Mouse (Mus musculus) heart, adult 11 months (tissue): ENCODE measurements around the gene Uqcc1.
"Not testable (repeated sequence)": the region's sequence is repeated elsewhere in the genome, so short reads cannot be mapped to it uniquely, and the experiment has no call there.

Experiments used
- DNase-seq: peaks from one replicate; pipeline ENCODE4 v3.0.0; 2022

Gene Uqcc1

DNA sequence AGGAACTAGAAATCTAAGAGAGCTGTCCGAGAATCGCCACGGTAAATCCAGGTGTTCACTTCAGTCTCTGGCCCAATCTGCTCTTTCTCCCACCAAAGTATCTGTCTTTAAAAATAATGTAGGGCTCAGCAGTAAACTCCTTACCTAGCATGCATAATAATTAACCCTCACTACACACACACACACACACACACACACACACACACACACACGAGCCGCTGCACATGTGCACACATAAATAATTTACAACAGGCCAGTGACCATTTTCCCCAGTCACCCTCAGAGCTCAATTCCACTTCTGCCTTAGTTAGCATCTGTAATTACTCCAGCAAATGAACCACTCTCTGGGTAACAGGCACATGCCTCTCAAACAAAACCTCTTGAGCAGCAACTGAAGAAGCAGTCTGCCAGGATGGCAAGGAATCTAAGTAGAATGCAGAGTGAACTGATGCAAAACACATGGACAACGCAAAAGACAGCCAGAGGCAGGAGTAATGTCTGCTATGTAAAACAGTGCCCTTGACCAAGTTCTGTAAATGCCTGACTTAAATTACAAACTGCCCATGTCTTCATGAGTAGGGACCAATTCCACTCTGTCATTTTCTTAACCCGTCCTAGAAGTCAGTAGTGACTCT, 1.3 kb downstream of the Uqcc1 start:
- DNase-seq = no peak

DNA sequence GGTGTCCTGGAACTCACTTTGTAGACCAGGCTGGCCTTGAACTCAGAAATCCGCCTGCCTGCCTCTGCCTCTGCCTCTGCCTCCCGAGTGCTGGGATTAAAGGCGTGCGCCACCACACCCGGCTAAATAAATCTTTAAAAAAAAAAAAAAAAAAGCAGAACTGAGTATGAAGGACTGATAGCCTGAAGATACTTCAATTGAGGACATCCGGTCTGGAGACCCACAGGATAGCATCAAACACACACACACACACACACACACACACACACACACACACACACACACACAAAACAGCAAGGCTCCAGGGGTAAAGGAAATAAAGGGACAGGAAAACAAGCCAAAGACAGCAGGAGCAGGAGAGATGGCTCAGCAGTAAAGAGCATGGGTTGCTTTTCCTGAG, 4.9 kb downstream of the Uqcc1 start:
- not testable (repeated sequence) for DNase-seq

DNA sequence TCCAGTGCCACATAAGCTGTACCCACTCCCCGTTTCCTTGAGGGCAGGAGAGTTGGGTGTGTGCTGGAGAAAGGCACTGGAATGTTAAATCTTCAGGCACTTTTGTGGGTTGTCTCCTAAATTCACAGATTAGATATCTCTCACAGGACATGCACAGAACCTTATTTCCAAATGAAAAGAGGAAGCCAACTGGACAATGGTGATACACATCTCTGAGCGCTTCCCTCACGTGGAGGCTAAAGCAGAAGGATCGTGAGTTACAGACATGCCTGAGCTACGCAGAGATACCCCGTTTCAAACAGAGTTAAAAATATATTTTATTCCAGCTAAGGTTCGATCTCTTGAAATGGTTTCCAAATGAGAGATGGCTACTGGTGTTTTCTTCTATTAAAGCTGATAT, 7.0 kb downstream of the Uqcc1 start:
- no peak for DNase-seq

DNA sequence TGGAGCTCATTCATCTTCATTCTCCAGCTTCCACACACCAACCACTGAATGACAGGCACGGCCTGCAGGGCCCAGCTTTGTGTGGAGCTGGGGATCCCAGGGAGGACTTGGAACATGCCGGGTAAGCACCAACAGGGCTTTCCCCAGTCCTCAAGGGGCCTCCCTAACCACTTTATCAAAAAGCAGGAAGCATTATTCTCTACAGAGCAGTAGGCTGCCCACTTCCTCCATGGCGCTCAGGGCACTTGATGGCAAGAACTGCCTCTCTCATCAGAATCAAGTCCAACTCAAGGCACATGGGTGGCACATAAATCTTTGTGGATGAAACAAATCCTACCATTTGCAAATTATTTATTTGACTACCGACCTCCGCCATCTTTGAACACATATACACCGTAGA, 15.4 kb downstream of the Uqcc1 start:
- DNase-seq = no peak

DNA sequence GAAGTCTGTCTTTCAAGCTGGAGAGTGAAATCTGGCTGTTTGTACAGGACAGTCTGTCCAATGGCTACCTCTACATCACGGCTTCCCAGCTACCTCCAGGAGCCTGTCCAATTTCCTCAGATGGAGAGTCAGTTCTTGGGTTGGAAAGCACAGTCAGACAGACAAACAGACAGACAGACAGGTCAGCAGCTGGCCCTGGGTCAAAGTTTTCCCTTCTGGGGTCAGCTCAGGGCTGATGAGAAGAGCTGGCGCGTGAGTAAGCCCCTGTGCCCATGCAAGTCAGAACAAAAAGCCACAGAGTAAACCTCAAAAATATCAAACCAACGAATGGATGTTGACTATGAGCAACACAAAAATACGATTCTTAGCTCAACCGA, 26.5 kb downstream of the Uqcc1 start:
- no peak for DNase-seq

DNA sequence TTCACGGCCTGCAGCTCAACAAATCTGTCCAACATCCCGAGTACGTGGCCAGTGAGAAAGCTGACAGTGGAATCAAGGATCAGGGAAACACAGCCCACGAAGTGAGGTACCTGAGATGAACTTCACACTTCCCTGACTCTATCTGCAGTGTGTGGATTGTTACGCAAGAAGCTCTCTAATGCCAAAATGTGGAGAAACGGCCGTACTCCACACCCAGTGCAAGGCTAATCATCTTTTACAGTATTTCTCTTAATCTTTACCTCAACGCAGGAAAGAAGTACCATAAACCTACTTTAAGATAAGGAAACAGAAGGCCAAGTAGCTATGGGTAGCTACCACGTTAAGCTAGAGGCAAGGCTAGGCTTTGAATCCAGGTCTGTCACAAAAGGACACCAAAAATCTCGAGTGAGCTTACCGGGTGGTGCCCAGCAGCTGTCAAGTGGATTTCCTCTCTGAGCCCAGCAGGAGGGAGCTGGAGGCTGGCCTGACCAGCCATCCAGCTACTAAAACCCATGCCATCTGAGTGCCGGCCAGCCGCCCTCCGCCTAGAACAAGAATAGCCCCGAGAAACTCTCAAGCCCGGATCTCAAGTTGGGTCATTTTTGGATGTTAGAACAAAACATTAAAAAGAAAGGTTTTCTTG, 27.0 kb downstream of the Uqcc1 start:
- DNase-seq = peak; percentile 91

DNA sequence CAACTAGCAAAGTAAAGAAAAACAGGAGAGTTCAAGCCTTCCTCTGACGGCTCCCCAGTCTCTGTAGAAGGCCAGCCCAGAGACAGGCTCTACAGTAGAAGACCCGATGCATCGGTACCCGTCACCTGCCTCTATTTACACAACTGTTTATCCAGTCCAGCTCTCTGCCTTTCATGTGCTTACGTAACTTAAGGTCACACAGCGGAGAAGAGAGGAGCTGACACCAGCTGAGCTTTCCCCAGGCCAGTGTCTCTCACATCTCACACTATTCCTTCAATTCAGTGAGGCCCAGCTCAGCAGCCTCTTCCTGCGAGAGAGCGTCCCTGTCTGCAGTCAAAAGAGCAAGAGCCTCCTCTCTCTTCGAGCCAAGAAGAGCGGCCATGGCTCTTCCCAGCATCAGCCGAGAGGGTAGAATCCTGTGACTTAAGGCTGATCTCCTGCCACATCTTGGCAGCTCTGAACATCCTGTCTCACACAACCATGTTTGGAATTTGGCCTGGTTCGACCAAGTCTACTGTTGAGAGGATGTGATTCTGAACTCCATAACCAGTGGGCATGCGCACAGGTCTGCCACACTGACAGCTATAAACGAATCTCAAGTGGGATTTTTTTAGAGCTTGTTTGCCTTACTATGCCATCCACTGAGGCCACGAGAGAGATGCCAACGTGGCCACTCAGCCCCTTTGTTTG, 34.9 kb downstream of the Uqcc1 start:
- DNase-seq = no peak

DNA sequence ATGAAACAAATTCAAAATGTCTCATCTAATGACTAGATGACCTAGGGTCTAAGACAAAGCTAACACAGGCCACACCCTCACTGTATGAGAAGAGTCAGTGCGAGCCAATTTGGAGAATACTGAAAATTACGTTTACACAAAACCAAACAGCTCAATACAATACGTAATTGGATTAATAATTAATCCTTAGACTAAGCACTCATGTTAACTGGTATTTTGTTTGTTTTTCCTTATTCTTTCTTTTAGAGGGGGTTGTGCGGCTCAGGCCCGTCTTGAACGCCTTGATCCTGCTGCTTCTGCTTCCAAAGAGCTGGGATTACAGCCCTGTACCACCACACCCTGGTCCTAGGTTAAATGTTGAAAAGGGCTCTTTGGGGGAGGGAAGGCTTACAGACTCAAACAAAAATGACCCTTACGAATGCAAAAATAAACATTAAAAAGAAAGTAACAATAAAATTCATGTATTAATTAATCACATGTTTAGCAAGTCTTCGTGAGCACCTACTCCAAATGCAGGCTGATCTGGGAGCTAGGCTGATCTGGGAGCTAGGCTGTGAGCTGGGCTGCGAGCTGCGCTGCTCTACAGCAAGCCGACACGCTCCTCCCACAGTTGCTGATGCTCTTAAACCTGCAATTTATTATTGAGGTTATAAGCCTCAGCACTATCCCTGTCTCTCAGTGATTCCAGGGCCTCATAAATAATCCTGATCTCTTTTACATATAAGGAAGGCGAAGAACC, 35.6 kb downstream of the Uqcc1 start:
- DNase-seq = no peak

DNA sequence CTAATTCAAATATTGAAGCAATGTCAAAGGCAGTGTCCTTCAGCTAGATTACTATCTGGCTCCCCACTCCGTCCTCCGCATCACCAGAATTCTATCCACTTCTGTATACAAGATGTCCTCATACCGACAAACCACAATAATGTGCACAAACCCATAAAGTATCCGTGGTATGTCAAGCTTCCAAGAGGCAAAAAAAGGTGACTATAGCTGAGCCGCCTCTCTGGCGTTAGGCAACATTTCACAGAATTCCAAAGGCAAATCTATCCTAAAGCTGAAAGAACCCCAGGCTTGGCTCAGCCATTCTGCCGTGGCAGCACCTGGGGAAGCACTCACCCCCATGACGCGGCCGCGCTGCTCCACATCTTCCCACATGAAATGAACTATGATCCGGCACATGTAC, 43.3 kb downstream of the Uqcc1 start:
- DNase-seq = no peak

DNA sequence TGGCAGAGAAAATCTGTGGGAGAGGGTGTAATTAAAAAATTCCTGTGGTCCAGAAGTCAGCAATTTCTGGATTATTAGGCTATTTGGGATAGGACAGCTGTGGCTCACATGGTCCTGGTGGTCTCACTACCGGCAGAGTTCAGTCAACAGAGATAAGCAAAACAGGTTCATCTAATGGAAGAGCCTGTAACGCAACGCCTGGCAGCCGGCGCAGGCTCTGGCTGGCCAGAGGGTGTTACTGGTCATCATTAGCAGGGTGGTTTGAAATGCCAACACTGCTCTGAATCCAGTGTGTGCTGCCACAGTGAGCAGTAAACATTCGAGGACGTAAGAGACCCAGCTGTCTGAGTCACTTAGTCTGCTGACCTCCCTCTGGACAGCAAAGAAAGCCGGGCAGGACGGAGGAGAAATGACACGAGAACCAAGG, 44.8 kb downstream of the Uqcc1 start:
- peak; percentile 72 for DNase-seq

DNA sequence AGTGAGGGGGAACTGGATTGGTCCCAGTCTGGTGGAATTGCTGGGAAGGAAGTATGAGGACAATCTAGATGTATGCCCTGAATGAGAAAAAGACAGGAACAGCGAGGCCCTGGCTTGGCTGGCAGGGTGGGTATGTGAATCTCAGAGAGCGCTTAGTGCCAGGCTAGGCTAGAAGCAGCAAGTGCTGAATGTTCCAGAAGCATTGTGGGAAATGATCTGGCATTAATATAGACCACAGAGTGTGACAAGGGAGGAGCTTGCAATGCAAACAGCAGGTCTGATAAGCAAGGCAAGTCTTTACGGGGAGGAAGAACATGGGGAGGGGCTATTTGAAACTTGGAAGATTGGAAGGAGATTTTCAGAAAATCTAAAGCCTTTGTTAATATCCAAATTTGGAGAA, 48.0 kb downstream of the Uqcc1 start:
- DNase-seq = peak; percentile 75

DNA sequence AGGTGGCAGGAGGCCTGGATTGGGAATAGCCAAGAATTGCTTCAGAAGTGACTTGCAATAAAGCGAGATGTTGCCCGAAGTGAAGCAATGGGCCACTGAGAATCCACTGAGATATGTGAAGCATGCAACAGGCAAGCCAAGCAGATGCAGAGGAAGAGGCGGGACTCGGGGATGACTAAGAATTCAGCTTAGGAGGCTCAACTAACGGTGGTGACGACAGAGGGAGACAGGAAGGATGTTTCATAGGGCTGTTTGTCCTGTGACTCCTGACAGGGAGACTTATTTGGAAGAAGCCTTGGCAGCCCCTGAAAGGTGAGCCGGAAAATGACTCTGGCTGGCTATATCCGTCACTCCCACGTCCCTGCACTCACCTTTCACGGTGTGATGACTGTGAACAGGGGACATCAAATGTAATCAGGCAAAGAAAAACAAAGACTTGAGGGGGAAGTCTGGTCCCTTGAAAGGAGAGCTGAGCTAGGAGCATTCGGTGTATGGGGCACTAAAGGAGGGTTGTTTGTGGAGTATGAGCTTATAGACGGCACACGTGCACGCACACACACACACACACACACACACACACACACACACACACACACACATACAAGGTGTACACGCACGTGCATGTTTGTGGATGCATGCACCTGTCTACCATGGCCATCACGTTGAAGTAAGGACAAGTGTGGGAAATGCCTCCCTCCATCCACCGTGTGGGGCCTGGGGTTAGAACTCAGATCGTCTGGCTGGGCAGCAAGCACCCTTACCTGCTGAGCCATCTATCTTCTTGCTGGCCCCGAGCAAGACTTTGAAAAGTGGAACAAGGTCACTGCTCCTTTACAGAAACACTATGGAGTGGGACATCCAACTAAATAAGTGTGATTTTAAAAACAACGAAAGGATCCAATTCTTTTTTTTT, 50.9 kb downstream of the Uqcc1 start:
- peak; percentile 89 for DNase-seq

DNA sequence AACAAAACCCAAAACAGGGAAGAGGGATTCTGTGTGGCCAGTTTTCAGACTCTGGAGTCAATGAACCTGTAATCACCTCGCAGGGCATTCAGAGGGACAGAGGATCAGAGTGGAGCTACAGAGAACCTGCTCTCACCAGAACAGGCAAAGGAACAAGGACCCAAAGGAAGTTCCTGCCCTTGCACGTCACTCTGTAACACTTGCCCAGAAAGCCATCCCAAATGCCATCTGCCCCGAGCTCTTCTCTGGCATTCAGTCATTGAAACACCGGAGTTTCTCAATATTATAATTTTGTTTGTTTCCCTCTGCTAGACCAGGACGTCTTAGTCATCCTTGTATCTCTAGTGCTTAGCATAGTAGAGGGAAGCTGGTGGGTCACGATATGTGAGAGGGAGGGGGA, 56.5 kb downstream of the Uqcc1 start:
- DNase-seq = no peak

DNA sequence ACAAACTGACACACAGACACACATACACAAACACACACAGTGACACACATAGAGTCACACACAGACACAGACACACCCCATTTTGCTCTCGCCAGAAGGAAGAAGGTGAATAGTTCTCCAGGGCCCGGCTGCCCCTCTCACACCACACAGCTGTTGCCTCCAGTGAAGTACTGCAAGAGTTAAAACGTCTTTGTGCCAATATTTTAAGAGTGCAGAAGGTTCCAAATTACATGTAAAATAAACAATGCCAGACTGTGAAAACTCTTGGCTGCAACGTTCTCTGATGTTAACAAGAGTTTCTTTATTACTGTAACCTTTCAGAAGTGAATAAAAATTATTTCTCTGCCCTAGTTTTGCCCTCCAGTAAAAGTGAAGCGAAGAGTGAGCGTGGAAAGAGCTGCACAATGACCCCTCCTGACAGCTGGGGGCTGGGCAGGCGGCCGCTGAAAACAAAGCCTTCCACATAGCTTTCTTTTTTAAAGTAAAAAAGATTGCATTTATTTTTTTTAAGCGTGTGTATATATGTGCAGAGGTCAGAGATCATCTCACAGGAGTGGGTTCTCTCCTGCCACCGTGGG, 57.1 kb downstream of the Uqcc1 start:
- no peak for DNase-seq

DNA sequence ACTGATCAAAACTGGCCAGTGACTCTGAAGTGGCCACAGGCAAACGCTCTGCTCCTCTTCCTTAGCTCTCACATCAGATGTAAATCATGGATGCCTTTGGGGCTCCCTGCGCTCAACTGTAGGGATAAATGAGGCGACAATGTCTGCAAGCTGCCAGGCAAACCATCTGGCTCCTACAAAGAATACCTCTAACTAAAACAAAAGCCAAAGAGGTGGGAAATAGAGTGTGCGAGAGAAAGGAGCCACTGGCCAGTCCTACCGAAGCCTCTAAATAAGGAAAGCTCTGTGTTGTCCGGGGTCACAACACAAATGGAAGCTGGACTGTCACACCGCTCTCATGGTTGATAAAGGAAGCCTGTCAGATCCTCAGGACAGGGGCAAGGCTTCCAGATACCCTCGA, 57.6 kb downstream of the Uqcc1 start:
- DNase-seq = no peak

DNA sequence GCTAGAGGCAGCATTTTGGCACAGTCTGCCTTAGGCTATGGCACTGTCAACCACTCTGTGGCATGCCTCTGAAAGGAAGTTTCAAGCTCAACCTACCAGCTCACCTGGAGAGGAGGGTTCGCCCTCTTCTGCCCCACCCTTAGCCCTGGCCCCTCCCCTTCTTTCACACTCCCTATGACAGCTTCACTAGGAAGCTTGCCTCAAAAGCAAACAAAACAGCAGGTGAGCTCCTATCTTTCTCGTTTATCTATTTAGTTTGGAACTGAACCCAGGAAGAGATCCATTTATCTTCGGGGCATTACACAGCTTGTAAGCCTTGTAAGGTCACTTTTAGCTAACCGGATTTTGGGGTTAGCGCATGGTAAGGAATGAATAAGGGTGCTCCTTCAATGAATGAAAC, 60.3 kb downstream of the Uqcc1 start:
- no peak for DNase-seq

DNA sequence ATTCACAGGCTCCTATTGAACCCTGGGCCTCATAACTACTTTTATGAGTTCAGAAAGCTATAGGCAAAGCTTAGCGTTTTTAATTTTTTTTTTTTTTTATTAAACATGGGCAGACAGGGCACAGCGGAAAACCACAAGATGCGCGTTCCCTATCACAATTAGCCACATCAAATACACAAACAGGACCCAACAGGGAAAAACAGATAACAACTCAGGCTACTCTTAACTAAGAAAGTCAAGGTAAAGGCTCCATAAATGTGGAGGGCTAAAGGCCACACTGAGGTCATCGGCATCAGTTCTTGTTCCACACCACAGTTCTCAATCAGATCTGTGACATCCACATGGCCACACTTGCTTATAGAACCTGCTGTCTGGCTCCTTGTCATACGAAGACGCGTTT, 61.8 kb downstream of the Uqcc1 start:
- DNase-seq = no peak

DNA sequence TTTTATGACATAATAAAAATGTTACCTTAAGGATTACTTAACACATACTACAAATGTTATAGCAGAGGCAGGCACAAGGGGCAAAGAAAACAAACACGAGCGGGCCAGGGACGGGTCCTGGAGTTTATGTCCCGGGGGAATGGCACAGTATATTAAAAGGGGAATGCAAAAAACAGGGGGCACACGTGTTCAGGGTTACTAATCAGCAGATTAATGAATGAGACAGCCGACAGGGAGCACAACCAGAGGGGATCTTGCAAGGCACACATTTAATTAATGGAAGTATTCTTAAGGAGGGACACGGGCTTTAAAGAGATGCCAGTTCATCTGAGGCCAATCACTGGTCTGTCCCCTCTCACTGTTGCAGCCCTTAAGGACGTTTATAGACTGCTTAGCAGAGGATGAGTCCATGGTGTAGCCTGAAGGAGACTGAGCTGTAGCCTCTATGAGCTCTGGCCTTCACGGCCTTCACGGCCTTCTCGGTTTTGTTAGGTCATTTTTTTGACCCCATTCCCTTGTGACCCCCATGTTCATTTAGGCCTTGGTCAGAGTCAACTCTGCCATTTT, 66.7 kb downstream of the Uqcc1 start:
- no peak for DNase-seq

DNA sequence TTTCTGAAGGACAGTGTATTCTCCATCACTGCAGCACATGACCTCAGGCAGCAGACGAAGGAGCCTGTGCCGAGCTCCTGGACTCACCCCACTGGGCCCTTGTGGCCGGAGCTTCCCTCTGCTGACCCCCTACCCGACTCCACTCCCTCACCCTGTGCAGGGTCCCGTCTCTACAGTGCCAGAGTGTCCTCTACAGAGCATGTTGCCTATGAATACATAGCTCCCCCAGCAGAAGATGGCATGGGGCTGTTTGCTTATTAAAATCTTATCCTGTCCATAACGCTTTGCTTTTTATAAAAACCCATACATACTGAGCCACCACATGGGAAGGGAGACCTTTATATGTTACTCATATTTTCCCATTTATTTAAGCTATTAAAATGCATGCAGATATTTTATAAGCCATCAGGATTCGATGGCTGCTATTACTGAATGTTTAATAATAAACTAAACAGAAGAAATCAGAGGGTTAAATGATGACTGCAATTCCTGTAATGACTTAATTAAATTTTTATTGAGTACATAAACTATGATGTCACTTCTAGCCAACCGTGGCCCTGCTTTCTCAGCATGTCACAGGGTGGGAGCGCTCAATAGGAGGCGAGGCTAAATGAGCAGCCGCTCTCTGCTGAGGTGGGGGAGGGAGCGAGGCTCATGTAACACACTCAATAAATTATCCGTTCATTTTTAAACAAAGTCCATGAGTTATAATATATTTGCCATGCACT, 67.4 kb downstream of the Uqcc1 start:
- DNase-seq = no peak

DNA sequence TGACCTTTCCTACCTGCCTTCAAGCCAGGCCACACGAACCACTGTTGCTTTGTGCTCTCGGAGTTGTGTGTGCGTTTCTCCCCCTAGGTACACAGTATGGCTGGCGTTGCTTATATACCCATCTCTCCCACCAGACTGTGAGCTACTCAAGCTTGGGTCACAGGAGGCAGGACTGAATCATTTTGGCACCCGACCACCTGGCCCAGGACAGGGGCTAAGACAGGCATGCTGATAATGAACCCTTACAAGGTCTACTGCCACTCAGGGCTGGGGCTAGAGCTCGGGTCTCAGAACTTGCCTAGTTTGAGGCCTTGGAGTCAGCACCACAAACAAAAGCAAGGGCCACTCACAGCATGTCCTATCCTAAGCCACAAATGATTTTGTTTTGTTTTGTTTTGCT, 68.5 kb downstream of the Uqcc1 start:
- DNase-seq = no peak

DNA sequence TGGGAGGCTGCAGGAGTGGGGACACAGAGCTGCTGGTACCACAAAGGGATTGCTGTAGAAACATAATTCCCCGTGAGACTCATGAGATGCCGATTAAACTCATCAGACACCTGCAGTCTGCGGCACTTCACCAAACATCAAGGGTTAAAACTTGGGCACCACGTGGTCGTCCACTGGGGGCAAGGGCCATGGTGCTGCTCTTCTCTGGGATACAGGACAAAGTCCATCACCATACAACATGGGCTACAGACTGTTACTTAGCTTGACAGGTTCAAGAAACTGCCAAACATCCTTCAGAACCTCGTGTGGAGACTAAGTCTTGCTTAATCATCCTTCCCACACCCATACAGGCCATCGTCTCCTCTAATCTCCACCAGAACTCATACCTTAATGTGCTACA, 70.0 kb downstream of the Uqcc1 start:
- no peak for DNase-seq
